8 mouse cellular contexts compared by ENCODE assay signal in the genomic region with DNA sequence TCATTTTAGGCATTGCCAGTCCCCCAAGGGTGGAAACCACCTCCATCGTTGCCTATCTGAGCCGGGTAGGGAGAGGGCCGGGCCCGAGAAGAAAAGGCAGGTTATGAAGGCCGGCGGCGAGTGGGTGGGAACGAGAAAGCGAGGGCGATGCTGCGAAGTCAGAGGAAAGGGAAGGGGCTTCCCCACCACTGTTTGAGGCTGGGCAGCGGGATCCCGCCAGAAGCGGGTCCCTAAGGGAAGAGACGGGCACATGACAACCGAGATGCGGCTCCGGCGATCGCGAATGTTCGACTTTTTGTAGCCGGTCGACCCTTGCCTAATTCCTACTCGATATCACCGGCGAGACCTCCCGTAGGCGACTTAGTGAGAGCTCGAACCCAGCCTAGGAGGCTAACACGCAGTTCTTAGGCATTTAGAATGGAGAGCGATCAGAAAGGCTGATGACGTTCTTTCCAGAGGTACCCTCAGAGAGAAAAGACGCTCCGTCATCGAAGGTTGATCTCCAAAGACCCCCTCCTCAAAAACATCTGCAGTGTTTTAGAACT. TPM values are rescaled to one million over a fixed set of nuclear protein-coding genes. Genes with fewer than 3 reads are reported as not detected.
DNase-seq lines count a peak whose midpoint lies in the region; ATAC-seq lines count a peak whose summit lies in the region.

No protein-coding gene starts in this region.

- peak overlapping the region; percentile 98 for H3K27ac ChIP-seq in heart, embryonic 11.5 days (ENCODE audit: low read depth, low read length)
- peak overlapping the region; percentile 99 for H3K27ac ChIP-seq in forebrain, embryonic 14.5 days (ENCODE audit: low read depth, low read length)
- H3K27ac ChIP-seq in limb, embryonic 15.5 days: peak overlapping the region; percentile 97
- peak overlapping the region; percentile 100 for H3K27ac ChIP-seq in neural tube, embryonic 15.5 days (replicated peaks)

- DNase-seq in heart, postnatal 10 days: no peak
- DNase-seq in 3134 (ENCODE audit: extremely low read depth, insufficient read length, low spot score): peak; percentile 58
- peak; percentile 65 for DNase-seq in forebrain, embryonic 14.5 days (ENCODE audit: low spot score)
- DNase-seq in frontal cortex, postnatal 14 days (ENCODE audit: low spot score in 2 of 2): no peak

- peak overlapping the region; percentile 98 for H3K9ac ChIP-seq in heart, embryonic 11.5 days (ENCODE audit: low read depth, low read length)
- H3K9ac ChIP-seq in forebrain, embryonic 14.5 days (ENCODE audit: low read length): peak overlapping the region; percentile 73
- H3K9ac ChIP-seq in limb, embryonic 15.5 days: peak overlapping the region; percentile 48; the same call in 1 of the 2 replicates
- H3K9ac ChIP-seq in neural tube, embryonic 15.5 days (replicated peaks): peak overlapping the region; percentile 66

- H3K36me3 ChIP-seq in heart, embryonic 11.5 days (ENCODE audit: control insufficient read depth, insufficient read depth, low read length): no peaks in the 10 kb centered on the region; the same call in 1 of the 2 replicates
- 0 out of 2 replicates have a peak, but pooled peaks cover 4% of the 10 kb centered on the region for H3K36me3 ChIP-seq in forebrain, embryonic 14.5 days (ENCODE audit: control insufficient read depth, insufficient read depth, low read length)
- no peaks in the 10 kb centered on the region for H3K36me3 ChIP-seq in limb, embryonic 15.5 days
- H3K36me3 ChIP-seq in neural tube, embryonic 15.5 days: no peaks in the 10 kb centered on the region

- under 1% methylated on average over 36 of the region's 36 CpGs for WGBS in heart, embryonic 11.5 days (ENCODE audit: insufficient replicate concordance)
- under 1% methylated on average over 36 of the region's 36 CpGs for WGBS in forebrain, embryonic 14.5 days
- under 1% methylated on average over 36 of the region's 36 CpGs for WGBS in limb, embryonic 15.5 days
- WGBS in neural tube, embryonic 15.5 days: under 1% methylated on average over 36 of the region's 36 CpGs

- no peak for ATAC-seq in heart, embryonic 11.5 days (replicated peaks; ENCODE audit: insufficient number of reproducible peaks, low FRiP score, low TSS enrichment)
- ATAC-seq in activated CD4-positive, CD25-positive, alpha-beta regulatory T cell, adult 4 months: peak; percentile 11
- peak; percentile 16; the same call in 1 of the 2 replicates for ATAC-seq in forebrain, embryonic 14.5 days
- no peak for ATAC-seq in limb, embryonic 15.5 days (ENCODE audit: insufficient number of reproducible peaks, low FRiP score, low TSS enrichment, low read depth)
- ATAC-seq in neural tube, embryonic 15.5 days (ENCODE audit: low FRiP score): peak; percentile 23

- peak overlapping the region; percentile 95 for H3K4me2 ChIP-seq in heart, embryonic 11.5 days
- peak overlapping the region; percentile 94 for H3K4me2 ChIP-seq in forebrain, embryonic 14.5 days (ENCODE audit: low read length)
- H3K4me2 ChIP-seq in limb, embryonic 15.5 days: peak overlapping the region; percentile 97
- H3K4me2 ChIP-seq in neural tube, embryonic 15.5 days: peak overlapping the region; percentile 89

- no peaks in the 10 kb centered on the region for H3K9me3 ChIP-seq in heart, embryonic 11.5 days (replicated peaks; ENCODE audit: control insufficient read depth, low read length)
- H3K9me3 ChIP-seq in forebrain, embryonic 14.5 days (replicated peaks; ENCODE audit: control insufficient read depth, low read length): no peaks in the 10 kb centered on the region
- H3K9me3 ChIP-seq in limb, embryonic 15.5 days: no peaks in the 10 kb centered on the region
- no peaks in the 10 kb centered on the region for H3K9me3 ChIP-seq in neural tube, embryonic 15.5 days (replicated peaks)

- intact Hi-C loops in heart, postnatal 10 days (cut with DNase I): loop anchor here (1.0 to 5.0 kb wide), 3 partner anchors 113 to 381 kb away; no protein-coding TSS in a partner anchor

- H3K4me3 ChIP-seq in heart, embryonic 11.5 days (ENCODE audit: low read depth, low read length): peak overlapping the region; percentile 97
- peak overlapping the region; percentile 92 for H3K4me3 ChIP-seq in forebrain, embryonic 14.5 days (ENCODE audit: low read depth, low read length)
- peak overlapping the region; percentile 90 for H3K4me3 ChIP-seq in limb, embryonic 15.5 days
- peak overlapping the region; percentile 89 for H3K4me3 ChIP-seq in neural tube, embryonic 15.5 days (replicated peaks)

- no peaks in the 10 kb centered on the region for H3K27me3 ChIP-seq in heart, embryonic 11.5 days (ENCODE audit: control insufficient read depth, insufficient read depth, low read length)
- no peaks in the 10 kb centered on the region for H3K27me3 ChIP-seq in forebrain, embryonic 14.5 days (replicated peaks; ENCODE audit: control insufficient read depth, insufficient read depth, low read length)
- no peaks in the 10 kb centered on the region for H3K27me3 ChIP-seq in limb, embryonic 15.5 days
- H3K27me3 ChIP-seq in neural tube, embryonic 15.5 days (replicated peaks): no peaks in the 10 kb centered on the region

- peaks cover 7% of the 10 kb centered on the region; the same call in 1 of the 2 replicates for H3K4me1 ChIP-seq in heart, embryonic 11.5 days (ENCODE audit: control insufficient read depth, insufficient read depth, low read length)
- peaks cover 10% of the 10 kb centered on the region; the same call in 1 of the 2 replicates for H3K4me1 ChIP-seq in forebrain, embryonic 14.5 days (ENCODE audit: control insufficient read depth, insufficient read depth, low read length)
- peaks cover 15% of the 10 kb centered on the region for H3K4me1 ChIP-seq in limb, embryonic 15.5 days
- H3K4me1 ChIP-seq in neural tube, embryonic 15.5 days: peaks cover 25% of the 10 kb centered on the region

RNA-seq across cellular contexts. Expression of a gene that starts 1.2 kb away (rescaled TPM):
- 31.6 and 34.9 TPM in 2 replicates for polyA plus RNA-seq in heart, embryonic 11.5 days (2014; fragmentation: Nextera tagmentation; extraction: Ambion mirVana)
- total RNA-seq in heart, postnatal 10 days (2021): 10 to 100 TPM; 47.5 to 49.8 TPM
- 10 to 100 TPM; 35.3 to 38.1 TPM for polyA plus RNA-seq in activated CD4-positive, CD25-positive, alpha-beta regulatory T cell, adult 4 months (2017; shearing (Covaris generic))
- polyA plus RNA-seq in forebrain, embryonic 14.5 days (2014; fragmentation: Nextera tagmentation; extraction: Ambion mirVana): 31.0 and 35.4 TPM in 2 replicates
- polyA plus RNA-seq in limb, embryonic 15.5 days (2015; fragmentation: Nextera tagmentation; extraction: Ambion mirVana): 23.6 and 25.9 TPM in 2 replicates
- 29.4 and 32.6 TPM in 2 replicates for polyA plus RNA-seq in neural tube, embryonic 15.5 days (2015; fragmentation: Nextera tagmentation; extraction: Ambion mirVana)

RNA-seq across cellular contexts. Expression of a gene that starts 51.1 kb away (rescaled TPM):
- polyA plus RNA-seq in heart, embryonic 11.5 days (2014; fragmentation: Nextera tagmentation; extraction: Ambion mirVana): 0.92 and 0.93 TPM in 2 replicates
- 1 to 10 TPM; 1.0 to 1.2 TPM for total RNA-seq in heart, postnatal 10 days (2021)
- 1 to 10 TPM; 1.4 to 2.0 TPM for polyA plus RNA-seq in activated CD4-positive, CD25-positive, alpha-beta regulatory T cell, adult 4 months (2017; shearing (Covaris generic))
- polyA plus RNA-seq in forebrain, embryonic 14.5 days (2014; fragmentation: Nextera tagmentation; extraction: Ambion mirVana): 69.7 and 70.6 TPM in 2 replicates
- 1.4 and 2.4 TPM in 2 replicates for polyA plus RNA-seq in limb, embryonic 15.5 days (2015; fragmentation: Nextera tagmentation; extraction: Ambion mirVana)
- polyA plus RNA-seq in neural tube, embryonic 15.5 days (2015; fragmentation: Nextera tagmentation; extraction: Ambion mirVana): 64.3 and 75.1 TPM in 2 replicates

Comparison
In these comparisons a context has a peak if more than half of its experiments do, and no peak if none do; other contexts are left out.
1. ATAC-seq: peak in activated CD4-positive, CD25-positive, alpha-beta regulatory T cell, adult 4 months (single experiment), forebrain, embryonic 14.5 days (single experiment) and neural tube, embryonic 15.5 days (single experiment); none in heart, embryonic 11.5 days (single experiment) and limb, embryonic 15.5 days (single experiment).
2. H3K9ac ChIP-seq: peak in every context shown above with its lines; median percentile 98 in heart, embryonic 11.5 days; 73 in forebrain, embryonic 14.5 days; 66 in neural tube, embryonic 15.5 days; 48 in limb, embryonic 15.5 days.
3. DNase-seq: peak in 3134 (single experiment) and forebrain, embryonic 14.5 days (single experiment); none in heart, postnatal 10 days (0 of 2) and frontal cortex, postnatal 14 days (0 of 2).
4. RNA of a gene that starts 51.1 kb away (polyA plus RNA-seq): 64.3 to 75.1 TPM in neural tube, embryonic 15.5 days and 69.7 to 70.6 TPM in forebrain, embryonic 14.5 days; 1.4 to 2.4 TPM in limb, embryonic 15.5 days, 1.4 to 2.0 TPM in activated CD4-positive, CD25-positive, alpha-beta regulatory T cell, adult 4 months and 0.92 to 0.93 TPM in heart, embryonic 11.5 days; every median in the first group is over 10 times any median in the second.
5. Peak in every context shown above with its lines, with median percentiles within 50 percentile points of each other: H3K27ac ChIP-seq, H3K4me2 ChIP-seq and H3K4me3 ChIP-seq.